Comparison of ENCODE assay signal across 13 mouse cellular contexts in genomic region chr5:103797774-103798173, GRCm38 (mm10).
A peak's percentile ranks its signal among the peaks of the same experiment; 100 is the strongest.
DNase-seq lines count a peak whose midpoint lies in the region; ATAC-seq and TF ChIP-seq lines count a peak whose summit lies in the region.
"Had no signal": no experiment of that assay in that cellular context is flagged by ENCODE, and none has a peak within 500 bp of the region (broad histone marks: within the 10 kb centered on the region; RNA-seq: fewer than 3 reads in every experiment).

No protein-coding gene starts in this region.

- H3K79me2 ChIP-seq in liver, adult 2 months (ENCODE audit: control insufficient read depth, insufficient read depth, low read length), result peaks cover 43% of the 10 kb centered on the region

- no peaks in the 10 kb centered on the region for H3K9me3 ChIP-seq in liver, postnatal 0 days (ENCODE audit: low read length)
- no peaks in the 10 kb centered on the region for H3K9me3 ChIP-seq in forebrain, postnatal 0 days (ENCODE audit: low read length)
- H3K9me3 ChIP-seq in kidney, embryonic 14.5 days (ENCODE audit: control insufficient read depth, low read length), result no peaks in the 10 kb centered on the region
- H3K9me3 ChIP-seq: embryonic facial prominence, embryonic 15.5 days had no signal

- ATAC-seq in frontal cortex, adult (ENCODE audit: low TSS enrichment), result peak; percentile 86
- no peak for ATAC-seq in liver, postnatal 0 days
- peak; percentile 90 for ATAC-seq in forebrain, postnatal 0 days
- ATAC-seq in kidney, embryonic 14.5 days (ENCODE audit: low FRiP score, low TSS enrichment), result no peak

- no peak for DNase-seq in frontal cortex, postnatal 10 days (ENCODE audit: low spot score in 2 of 2)
- DNase-seq in liver, adult 2 months (ENCODE audit: extremely low read depth, low read depth, low spot score), result no peak
- DNase-seq in liver, postnatal 0 days, result no peak
- peak; percentile 77 for DNase-seq in forebrain, postnatal 0 days
- peak; percentile 37 for DNase-seq in right cerebral cortex, postnatal 14 days
- DNase-seq in ovary, postnatal 36 days (ENCODE audit: low spot score), result no peak
- DNase-seq: adrenal gland, postnatal 10 days; cerebellum, adult 18-20 months; lung, adult 2 months; midbrain, embryonic 14.5 days had no signal

- TF ChIP-seq POLR2A in liver, adult 2 months (IDR thresholded peaks at IDR 0.05; ENCODE audit: extremely low read depth, insufficient read depth, low read length), result no peak

- H3K4me1 ChIP-seq in liver, adult 2 months (ENCODE audit: control insufficient read depth, insufficient read depth, low read length), result peaks cover 12% of the 10 kb centered on the region
- peaks cover 12% of the 10 kb centered on the region for H3K4me1 ChIP-seq in liver, postnatal 0 days (ENCODE audit: insufficient read depth)
- H3K4me1 ChIP-seq in forebrain, postnatal 0 days (ENCODE audit: insufficient read depth), result peaks cover 5% of the 10 kb centered on the region; the same call in 1 of the 2 replicates
- H3K4me1 ChIP-seq in kidney, embryonic 14.5 days (ENCODE audit: control insufficient read depth, insufficient read depth, low read length), result no peaks in the 10 kb centered on the region

- 61% methylated on average over 10 of the region's 10 CpGs for WGBS in liver, adult 2 months
- 80% methylated on average over 10 of the region's 10 CpGs for WGBS in liver, postnatal 0 days (ENCODE audit: insufficient replicate concordance)
- WGBS in forebrain, postnatal 0 days, result 37% methylated on average over 10 of the region's 10 CpGs
- 81% methylated on average over 10 of the region's 10 CpGs for WGBS in kidney, embryonic 14.5 days

- H3K36me3 ChIP-seq in liver, adult 2 months (ENCODE audit: control insufficient read depth, insufficient read depth, low read length), result peaks cover 7% of the 10 kb centered on the region; the same call in 1 of the 2 replicates
- peaks cover 47% of the 10 kb centered on the region for H3K36me3 ChIP-seq in liver, postnatal 0 days (replicated peaks; ENCODE audit: insufficient read depth, low read length)
- H3K36me3 ChIP-seq in forebrain, postnatal 0 days (ENCODE audit: insufficient read depth), result no peaks in the 10 kb centered on the region
- H3K36me3 ChIP-seq in kidney, embryonic 14.5 days (ENCODE audit: control insufficient read depth, insufficient read depth, low read length), result no peaks in the 10 kb centered on the region
- H3K36me3 ChIP-seq: embryonic facial prominence, embryonic 15.5 days had no signal

- peak overlapping the region; percentile 10; the same call in 1 of the 2 replicates for H3K27ac ChIP-seq in liver, adult 2 months (replicated peaks; ENCODE audit: insufficient read depth, low read depth, low read length)
- H3K27ac ChIP-seq in liver, postnatal 0 days (ENCODE audit: low read depth), result no peak overlapping the region
- H3K27ac ChIP-seq in forebrain, postnatal 0 days (ENCODE audit: low read depth, low read length), result no peak overlapping the region
- H3K27ac ChIP-seq in kidney, embryonic 14.5 days (ENCODE audit: low read depth, low read length), result no peak overlapping the region
- H3K27ac ChIP-seq: embryonic facial prominence, embryonic 15.5 days had no signal

- H3K4me3 ChIP-seq in liver, adult 2 months (ENCODE audit: insufficient read depth, low read depth, low read length), result no peak overlapping the region
- no peak overlapping the region for H3K4me3 ChIP-seq in liver, postnatal 0 days (ENCODE audit: low read depth, low read length)
- H3K4me3 ChIP-seq in forebrain, postnatal 0 days (ENCODE audit: low read depth, low read length), result no peak overlapping the region
- H3K4me3 ChIP-seq in kidney, embryonic 14.5 days (ENCODE audit: low read length), result no peak overlapping the region
- H3K4me3 ChIP-seq: embryonic facial prominence, embryonic 15.5 days had no signal

- H3K27me3 ChIP-seq in liver, adult 2 months (ENCODE audit: control insufficient read depth, insufficient read depth, low read length), result no peaks in the 10 kb centered on the region
- H3K27me3 ChIP-seq in liver, postnatal 0 days (ENCODE audit: insufficient read depth, low read length), result no peaks in the 10 kb centered on the region
- no peaks in the 10 kb centered on the region for H3K27me3 ChIP-seq in forebrain, postnatal 0 days (ENCODE audit: insufficient read depth, low read length)
- H3K27me3 ChIP-seq in kidney, embryonic 14.5 days (ENCODE audit: control insufficient read depth, insufficient read depth, low read length), result no peaks in the 10 kb centered on the region
- H3K27me3 ChIP-seq: embryonic facial prominence, embryonic 15.5 days had no signal

- no peak for TF ChIP-seq CTCF in liver, adult 2 months (IDR thresholded peaks at IDR 0.05; ENCODE audit: low read depth, low read length)
- TF ChIP-seq CTCF in liver, postnatal 0 days (IDR thresholded peaks at IDR 0.05; ENCODE audit: low read depth), result no peak
- TF ChIP-seq CTCF in forebrain, postnatal 0 days (IDR thresholded peaks at IDR 0.05; ENCODE audit: low read depth), result no peak

- TF ChIP-seq EP300 in liver, postnatal 0 days (IDR thresholded peaks at IDR 0.05; ENCODE audit: low read depth), result no peak

- H3K4me2 ChIP-seq in liver, postnatal 0 days (ENCODE audit: low read depth, low read length), result no peak overlapping the region
- no peak overlapping the region for H3K4me2 ChIP-seq in forebrain, postnatal 0 days (ENCODE audit: low read depth)
- no peak overlapping the region for H3K4me2 ChIP-seq in kidney, embryonic 14.5 days (replicated peaks; ENCODE audit: low read depth, low read length)
- H3K4me2 ChIP-seq: embryonic facial prominence, embryonic 15.5 days had no signal

- no peak overlapping the region for H3K9ac ChIP-seq in liver, adult 2 months (ENCODE audit: low read depth, low read length)
- H3K9ac ChIP-seq in liver, postnatal 0 days (replicated peaks), result no peak overlapping the region
- H3K9ac ChIP-seq in forebrain, postnatal 0 days, result no peak overlapping the region
- no peak overlapping the region for H3K9ac ChIP-seq in kidney, embryonic 14.5 days (ENCODE audit: low read depth, low read length)
- H3K9ac ChIP-seq: embryonic facial prominence, embryonic 15.5 days had no signal

Comparison
In these comparisons a context has a peak if more than half of its experiments do, and no peak if none do; other contexts are left out.
1. ATAC-seq: peak in frontal cortex, adult (single experiment) and forebrain, postnatal 0 days (single experiment); none in liver, postnatal 0 days (single experiment) and kidney, embryonic 14.5 days (single experiment).
2. DNase-seq: peak in forebrain, postnatal 0 days (single experiment) and right cerebral cortex, postnatal 14 days (single experiment); none in frontal cortex, postnatal 10 days (0 of 2), liver, adult 2 months (single experiment), liver, postnatal 0 days (single experiment) and ovary, postnatal 36 days (single experiment).